Mouse (Mus musculus) R1 (cell line): Measurements from ENCODE around the gene Cd3e.
"Not testable (repeated sequence)": the region's sequence is repeated elsewhere in the genome, so short reads cannot be mapped to it uniquely, and the experiment has no call there.

Experiments used
- DNase-seq: peaks from one replicate; pipeline ENCODE4 v3.0.0-alpha.2; 2018; ENCODE audit warnings: low read depth, low spot score

Gene Cd3e

DNA sequence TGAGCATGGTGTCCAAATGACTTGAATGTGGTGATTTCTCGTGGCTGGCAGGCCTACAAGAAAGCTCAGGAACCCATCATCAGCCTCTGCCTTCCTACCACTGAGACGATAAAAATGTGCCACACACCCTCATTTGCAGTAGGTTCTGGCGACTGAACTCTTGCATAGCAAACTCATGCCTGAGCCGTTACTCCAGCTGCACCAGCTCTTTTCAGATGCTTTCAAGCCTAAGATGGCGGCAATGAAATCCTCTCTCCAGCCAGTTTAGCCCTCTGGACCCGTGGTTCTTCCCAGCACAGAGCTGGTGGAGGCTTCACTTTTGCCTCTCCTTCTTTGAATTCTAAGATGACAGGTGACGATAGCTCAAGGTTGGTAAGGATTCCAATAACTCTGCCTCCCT is 29.6 kb downstream of the Cd3e start:
- no peak for DNase-seq

- no peak for DNase-seq
These were observed 31.6 kb downstream of the Cd3e start for GRCm38 (mm10) chr9:44977813-44978212.

DNA sequence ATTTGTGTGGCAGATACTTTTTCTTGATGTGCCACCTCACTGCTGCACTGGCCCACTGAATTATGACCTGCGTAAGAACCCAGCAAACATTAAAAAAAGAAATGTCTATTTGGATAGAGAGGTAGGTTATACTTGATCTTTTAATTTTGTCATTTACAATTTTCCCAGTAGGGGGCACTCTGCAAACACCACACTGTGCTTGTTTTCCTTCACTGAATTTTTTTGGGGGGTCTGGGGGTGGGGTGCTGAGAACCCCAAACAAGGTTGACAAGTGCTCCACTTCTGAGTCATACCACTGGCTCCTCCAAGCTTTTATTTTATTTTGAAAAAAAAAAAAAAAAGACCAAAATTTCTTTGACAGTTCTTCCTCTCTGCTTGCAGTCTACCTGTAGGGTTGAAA is 40.0 kb downstream of the Cd3e start:
- no peak for DNase-seq

DNA sequence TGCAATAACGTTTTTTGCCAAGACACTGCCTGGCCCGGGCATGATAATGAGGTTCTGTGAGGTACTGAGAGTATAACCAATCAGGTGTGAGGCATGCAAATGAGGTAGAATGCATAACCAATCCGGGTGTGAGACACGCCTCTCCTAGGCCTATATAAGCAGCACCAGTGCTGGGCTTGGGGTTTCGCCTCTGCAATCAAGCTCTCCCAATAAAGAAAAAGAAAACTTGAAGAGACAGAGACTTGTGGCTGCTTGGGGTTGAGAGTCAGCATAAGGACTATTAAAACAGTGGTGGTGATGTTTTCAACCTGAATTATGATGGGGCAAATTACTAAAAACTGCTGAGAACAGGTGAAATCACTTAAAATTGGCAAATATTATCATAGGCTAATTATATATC is 41.7 kb downstream of the Cd3e start:
- DNase-seq, result not testable (repeated sequence)

DNA sequence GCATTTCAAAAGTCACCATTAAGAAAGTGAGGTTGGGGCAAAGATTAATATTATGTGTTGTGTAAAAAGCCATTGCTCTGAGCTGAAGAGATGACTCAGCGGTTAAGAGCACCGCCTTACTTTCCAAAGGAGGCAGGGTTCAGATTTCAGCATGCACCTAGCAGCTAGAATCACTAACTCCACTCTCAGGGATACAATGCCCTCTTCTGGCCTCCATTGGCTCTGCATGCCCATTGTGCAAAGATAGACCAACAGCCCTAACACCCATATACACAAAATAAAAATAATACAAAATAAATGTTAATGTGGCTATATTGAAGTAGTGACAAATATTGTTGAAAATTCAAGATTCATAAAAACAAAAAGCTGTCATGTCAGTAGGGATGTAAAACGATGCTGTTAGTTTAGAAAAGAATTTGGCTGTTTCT is 42.6 kb downstream of the Cd3e start:
- DNase-seq, result peak; percentile 93

- DNase-seq, result no peak
These were observed 43.5 kb downstream of the Cd3e start for GRCm38 (mm10) chr9:44965833-44966466.

GRCm38 (mm10) chr9:44965126-44965832 is 44.1 kb downstream of the Cd3e start, which contains the start of gene Ube4a:
Gene Ube4a, minus strand, starts transcription at chr9:44965600.
- DNase-seq, result peak; percentile 99

- DNase-seq, result no peak
These were observed 55.0 kb downstream of the Cd3e start for GRCm38 (mm10) chr9:44954432-44954831.
